Comparison of ENCODE assay signal across 23 mouse cellular contexts in the genomic region with DNA sequence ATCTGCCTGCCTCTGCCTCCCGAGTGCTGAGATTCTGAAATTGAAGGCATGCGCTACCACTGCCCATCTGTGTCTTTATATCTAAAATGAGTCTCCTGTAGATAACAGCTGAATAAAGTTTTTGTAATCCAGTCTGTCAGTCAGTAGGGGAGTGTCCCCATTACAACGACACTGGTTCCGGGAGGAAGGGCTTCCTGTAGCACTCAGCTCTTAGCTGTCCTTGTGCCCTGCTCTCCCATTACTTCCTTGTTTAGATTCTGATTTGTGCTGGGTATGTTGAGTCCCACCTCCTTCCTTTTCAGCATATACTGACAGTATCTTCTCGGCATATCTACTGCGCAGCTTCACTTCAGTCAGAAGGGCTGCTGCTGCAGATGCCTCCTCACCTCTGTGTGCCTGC. TPM values are rescaled to one million over a fixed set of nuclear protein-coding genes. Genes with fewer than 3 reads are reported as not detected.
DNase-seq lines count a peak whose midpoint lies in the region; ATAC-seq and TF ChIP-seq lines count a peak whose summit lies in the region.
"Had no signal": no experiment of that assay in that cellular context is flagged by ENCODE, and none has a peak within 500 bp of the region (broad histone marks: within the 10 kb centered on the region; RNA-seq: fewer than 3 reads in every experiment).

No protein-coding gene starts in this region.

- ATAC-seq in intestine, embryonic 15.5 days = no peak
- ATAC-seq: forebrain, embryonic 14.5 days had no signal

- H3K9me3 ChIP-seq in intestine, embryonic 15.5 days = no peaks in the 10 kb centered on the region
- H3K9me3 ChIP-seq: embryonic facial prominence, embryonic 15.5 days; forebrain, embryonic 10.5 days; G1E; hindbrain, embryonic 10.5 days had no signal

- WGBS in liver, adult 2 months = 82% methylated on average over 6 of the region's 6 CpGs
- WGBS in intestine, embryonic 15.5 days = 86% methylated on average over 6 of the region's 6 CpGs

- DNase-seq in liver, adult 2 months (ENCODE audit: extremely low read depth, low read depth, low spot score) = peak; percentile 6
- DNase-seq in liver = no peak
- DNase-seq in lung, postnatal 36 days = peak; percentile 9
- no peak for DNase-seq in lung, adult 18-20 months
- peak; percentile 21 for DNase-seq in ZHBTc4 (ENCODE audit: low read depth, low spot score)
- DNase-seq in naive thymus-derived CD4-positive, alpha-beta T cell, adult 2 months (ENCODE audit: low read depth) = peak; percentile 19
- DNase-seq in right cerebral cortex, postnatal 25 days = no peak
- DNase-seq: adrenal gland, adult 8-10 months; adrenal gland, postnatal 36 days; cerebellum, adult 8-10 months; cerebellum, postnatal 14 days; embryo, embryonic 11 days; gastrocnemius, adult 2 months; gastrocnemius, postnatal 25 days; heart, postnatal 14 days had no signal

- no peak overlapping the region for H3K9ac ChIP-seq in liver, adult 2 months (ENCODE audit: low read depth, low read length)
- H3K9ac ChIP-seq in intestine, embryonic 15.5 days = no peak overlapping the region
- H3K9ac ChIP-seq: embryonic facial prominence, embryonic 15.5 days; hindbrain, embryonic 14.5 days had no signal

- H3K27me3 ChIP-seq in liver, adult 2 months (ENCODE audit: control insufficient read depth, insufficient read depth, low read length) = no peaks in the 10 kb centered on the region
- H3K27me3 ChIP-seq in intestine, embryonic 15.5 days (replicated peaks) = no peaks in the 10 kb centered on the region
- H3K27me3 ChIP-seq: embryonic facial prominence, embryonic 15.5 days had no signal

- no peaks in the 10 kb centered on the region for H3K4me1 ChIP-seq in liver, adult 2 months (ENCODE audit: control insufficient read depth, insufficient read depth, low read length)
- no peaks in the 10 kb centered on the region for H3K4me1 ChIP-seq in intestine, embryonic 15.5 days (replicated peaks)
- H3K4me1 ChIP-seq: embryonic facial prominence, embryonic 15.5 days; forebrain, embryonic 10.5 days; hindbrain, embryonic 10.5 days had no signal

- H3K27ac ChIP-seq in liver, adult 2 months (replicated peaks; ENCODE audit: insufficient read depth, low read depth, low read length) = no peak overlapping the region
- no peak overlapping the region for H3K27ac ChIP-seq in intestine, embryonic 15.5 days
- H3K27ac ChIP-seq: embryonic facial prominence, embryonic 15.5 days; forebrain, embryonic 10.5 days; gastrocnemius, adult 2 months; hindbrain, embryonic 10.5 days; hindbrain, embryonic 14.5 days had no signal

- peaks cover 35% of the 10 kb centered on the region for H3K36me3 ChIP-seq in liver, adult 2 months (ENCODE audit: control insufficient read depth, insufficient read depth, low read length)
- H3K36me3 ChIP-seq in intestine, embryonic 15.5 days = peaks cover 36% of the 10 kb centered on the region

- no peak for TF ChIP-seq POLR2A in liver, adult 2 months (IDR thresholded peaks at IDR 0.05; ENCODE audit: extremely low read depth, insufficient read depth, low read length)

- peaks cover 7% of the 10 kb centered on the region for H3K79me2 ChIP-seq in liver, adult 2 months (ENCODE audit: control insufficient read depth, insufficient read depth, low read length)

- no peak for TF ChIP-seq CTCF in liver, adult 2 months (IDR thresholded peaks at IDR 0.05; ENCODE audit: low read depth, low read length)

- H3K4me2 ChIP-seq in intestine, embryonic 15.5 days (replicated peaks) = no peak overlapping the region
- H3K4me2 ChIP-seq: embryonic facial prominence, embryonic 15.5 days; hindbrain, embryonic 14.5 days had no signal

- no peak overlapping the region for H3K4me3 ChIP-seq in liver, adult 2 months (ENCODE audit: insufficient read depth, low read depth, low read length)
- no peak overlapping the region for H3K4me3 ChIP-seq in intestine, embryonic 15.5 days (replicated peaks)
- H3K4me3 ChIP-seq: embryonic facial prominence, embryonic 15.5 days; erythroblast, embryonic 14.5 days; forebrain, embryonic 10.5 days; gastrocnemius, adult 2 months; hindbrain, embryonic 10.5 days had no signal

RNA-seq across cellular contexts. Expression of gene Snapc3, which starts 15.4 kb away (rescaled TPM):
- total RNA-seq in liver, adult 2 months (2014; rRNA removed) = 11.1 and 11.5 TPM in 2 replicates
- 4.2 and 5.2 TPM in 2 replicates for polyA plus RNA-seq in liver, adult 2 months (2012; rRNA removed)
- polyA plus RNA-seq in intestine, embryonic 15.5 days (2015; fragmentation: Nextera tagmentation; extraction: Ambion mirVana) = 29.6 and 31.4 TPM in 2 replicates

RNA-seq across cellular contexts. Expression of gene Psip1, which starts 53.4 kb away (rescaled TPM):
- total RNA-seq in liver, adult 2 months (2014; rRNA removed) = 16.0 and 17.7 TPM in 2 replicates
- polyA plus RNA-seq in liver, adult 2 months (2012; rRNA removed) = 4.4 and 6.9 TPM in 2 replicates
- 78.5 and 94.9 TPM in 2 replicates for polyA plus RNA-seq in intestine, embryonic 15.5 days (2015; fragmentation: Nextera tagmentation; extraction: Ambion mirVana)

Comparison
In these comparisons a context has a peak if more than half of its experiments do, and no peak if none do; other contexts are left out.
1. DNase-seq: peak in liver, adult 2 months (single experiment), lung, postnatal 36 days (single experiment), ZHBTc4 (single experiment) and naive thymus-derived CD4-positive, alpha-beta T cell, adult 2 months (single experiment); none in liver (single experiment), lung, adult 18-20 months (0 of 2) and right cerebral cortex, postnatal 25 days (single experiment).
2. RNA of gene Psip1, which starts 53.4 kb away (polyA plus RNA-seq): 78.5 to 94.9 TPM in intestine, embryonic 15.5 days; 4.4 to 6.9 TPM in liver, adult 2 months; every median in the first group is over 10 times any median in the second.